Mouse (Mus musculus) CH12.LX (cell line): ENCODE data around the gene Lrmda. TPM values are rescaled to one million over a fixed set of nuclear protein-coding genes. Genes with fewer than 3 reads are reported as not detected.

Experiments
- DNase-seq: peaks from one replicate; pipeline ENCODE4 v3.0.0-alpha.2; 2013; ENCODE audit errors: extremely low read depth
- H3K27ac ChIP-seq: 2 replicates; pipeline ENCODE4 v1.5.1; 2012; ENCODE audit warnings: low read depth, mild to moderate bottlenecking, control low read depth, moderate library complexity; ENCODE audit not compliant: insufficient read depth
- H3K27me3 ChIP-seq: replicated peaks from 2 replicates; pipeline ENCODE3; 2012; ENCODE audit warnings: inconsistent platforms
- H3K36me3 ChIP-seq, 2 experiments: replicated peaks in 1 of 2; 2 replicates each; pipeline versions ENCODE3 to v1.6.1; 2012; ENCODE audit warnings: inconsistent platforms in 1 of 2, low read length in 1 of 2, mild to moderate bottlenecking in 1 of 2, mixed read lengths in 1 of 2, moderate library complexity in 1 of 2; ENCODE audit not compliant: control insufficient read depth in 1 of 2, insufficient read depth in 1 of 2
- H3K4me1 ChIP-seq, 2 experiments: 2 replicates each; pipeline ENCODE4 v1.6.1; 2012; ENCODE audit warnings: inconsistent platforms in 1 of 2, moderate library complexity in 1 of 2; ENCODE audit not compliant: insufficient read depth in 2 of 2, control insufficient read depth in 1 of 2
- H3K4me2 ChIP-seq: 2 replicates; pipeline ENCODE4 v1.6.1; 2012; ENCODE audit warnings: low read depth, mild to moderate bottlenecking, control low read depth; ENCODE audit not compliant: poor library complexity, insufficient read depth, severe bottlenecking
- H3K4me3 ChIP-seq, 3 experiments: fragments of 150-350 bp in 1 of 3; sonication (generic) in 1 of 3; replicated peaks in 1 of 3; 2 replicates each; pipeline versions ENCODE3 to v1.5.1; 2011 to 2012; ENCODE audit warnings: low read depth in 2 of 3, low read length in 2 of 3, mild to moderate bottlenecking in 2 of 3, moderate library complexity in 2 of 3, control low read depth in 1 of 3, improper control_type of control experiment in 1 of 3, inconsistent platforms in 1 of 3, mixed read lengths in 1 of 3; ENCODE audit not compliant: poor library complexity in 1 of 3
- H3K79me2 ChIP-seq: replicated peaks from 2 replicates; pipeline ENCODE4 v1.6.1; 2012; ENCODE audit warnings: mild to moderate bottlenecking, moderate library complexity; ENCODE audit not compliant: control insufficient read depth, poor library complexity, insufficient read depth, severe bottlenecking; ENCODE audit errors: extremely low read depth
- H3K9ac ChIP-seq: 2 replicates; pipeline ENCODE4 v1.6.1; 2012; ENCODE audit warnings: low read depth, mild to moderate bottlenecking, control low read depth, moderate library complexity; ENCODE audit not compliant: insufficient read depth
- H3K9me3 ChIP-seq: replicated peaks from 2 replicates; pipeline ENCODE3; 2012; ENCODE audit warnings: low read length, inconsistent platforms, mixed read lengths
- BHLHE40 ChIP-seq: IDR thresholded peaks from 2 replicates; pipeline ENCODE4 v1.6.1; 2011; ENCODE audit warnings: mild to moderate bottlenecking, low read depth, low read length, improper control_type of control experiment
- CHD1 ChIP-seq: IDR thresholded peaks from 2 replicates; pipeline ENCODE4 v1.6.1; 2012; ENCODE audit warnings: low read depth, low read length, improper control_type of control experiment, inconsistent platforms
- CHD2 ChIP-seq: IDR thresholded peaks from 2 replicates; pipeline ENCODE4 v1.6.1; 2011; ENCODE audit warnings: low read length, improper control_type of control experiment
- E2F4 ChIP-seq: IDR thresholded peaks from 2 replicates; pipeline ENCODE4 v1.6.1; 2011; ENCODE audit warnings: low read depth, low read length, improper control_type of control experiment; ENCODE audit not compliant: insufficient replicate concordance
- ELF1 ChIP-seq: IDR thresholded peaks from 2 replicates; pipeline ENCODE4 v1.6.1; 2014; ENCODE audit warnings: low read depth, mild to moderate bottlenecking, inconsistent platforms, low read length, improper control_type of control experiment
- EP300 ChIP-seq: IDR thresholded peaks from 2 replicates; pipeline ENCODE4 v1.6.1; 2011; ENCODE audit warnings: low read length, improper control_type of control experiment
- ETS1 ChIP-seq: conservative IDR thresholded peaks from 2 replicates; pipeline ENCODE4 v1.6.1; 2012; ENCODE audit warnings: low read depth, mild to moderate bottlenecking, inconsistent platforms, low read length, improper control_type of control experiment, moderate library complexity
- GABPA ChIP-seq: IDR thresholded peaks from 2 replicates; pipeline ENCODE4 v1.6.1; 2012; ENCODE audit warnings: low read depth, low read length, improper control_type of control experiment, inconsistent platforms; ENCODE audit not compliant: insufficient replicate concordance
- HCFC1 ChIP-seq: IDR thresholded peaks from 2 replicates; pipeline ENCODE4 v1.6.1; 2012; ENCODE audit warnings: low read depth, mild to moderate bottlenecking, inconsistent platforms, low read length, improper control_type of control experiment
- IRF4 ChIP-seq: IDR thresholded peaks from 2 replicates; pipeline ENCODE4 v1.6.1; 2014; ENCODE audit warnings: low read depth, mild to moderate bottlenecking, inconsistent platforms, low read length, improper control_type of control experiment
- JUN ChIP-seq: IDR thresholded peaks from 2 replicates; pipeline ENCODE4 v1.6.1; 2011; ENCODE audit warnings: low read depth, mild to moderate bottlenecking, low read length, improper control_type of control experiment, moderate library complexity; ENCODE audit not compliant: insufficient read depth
- MAFK ChIP-seq: IDR thresholded peaks from 2 replicates; pipeline ENCODE4 v1.6.1; 2011; ENCODE audit warnings: low read length, improper control_type of control experiment; ENCODE audit not compliant: insufficient replicate concordance
- MEF2A ChIP-seq: IDR thresholded peaks from 2 replicates; pipeline ENCODE4 v1.6.1; 2014; ENCODE audit warnings: low read depth, mild to moderate bottlenecking, inconsistent platforms, low read length, improper control_type of control experiment, borderline replicate concordance
- MYC ChIP-seq: IDR thresholded peaks from 2 replicates; pipeline ENCODE4 v1.6.1; 2011; ENCODE audit warnings: low read depth, mild to moderate bottlenecking, improper control_type of control experiment, low read length
- NELFE ChIP-seq: IDR thresholded peaks from 2 replicates; pipeline ENCODE4 v1.6.1; 2011; ENCODE audit warnings: low read depth, low read length, improper control_type of control experiment
- PAX5 ChIP-seq: IDR thresholded peaks from 2 replicates; pipeline ENCODE4 v1.6.1; 2012; ENCODE audit warnings: low read length, inconsistent platforms, mixed read lengths
- POLR2AphosphoS2 ChIP-seq: IDR thresholded peaks from 2 replicates; pipeline ENCODE4 v1.6.1; 2011; ENCODE audit warnings: low read depth, low read length, improper control_type of control experiment
- RAD21 ChIP-seq: IDR thresholded peaks from 2 replicates; pipeline ENCODE4 v1.6.1; 2011; ENCODE audit warnings: low read depth, mild to moderate bottlenecking, low read length, improper control_type of control experiment, moderate library complexity
- RCOR1 ChIP-seq: conservative IDR thresholded peaks from 2 replicates; pipeline ENCODE4 v1.6.1; 2012; ENCODE audit warnings: low read depth, mild to moderate bottlenecking, inconsistent platforms, low read length, improper control_type of control experiment
- SIN3A ChIP-seq: IDR thresholded peaks from 2 replicates; pipeline ENCODE4 v1.6.1; 2012; ENCODE audit warnings: low read length, improper control_type of control experiment, inconsistent platforms
- TCF12 ChIP-seq: IDR thresholded peaks from 2 replicates; pipeline ENCODE4 v1.6.1; 2014; ENCODE audit warnings: low read depth, mild to moderate bottlenecking, inconsistent platforms, low read length, improper control_type of control experiment
- UBTF ChIP-seq: IDR thresholded peaks from 2 replicates; pipeline ENCODE4 v1.6.1; 2012; ENCODE audit warnings: low read depth, mild to moderate bottlenecking, inconsistent platforms, low read length, improper control_type of control experiment, moderate library complexity
- USF1 ChIP-seq: IDR thresholded peaks from 2 replicates; pipeline ENCODE4 v1.6.1; 2014; ENCODE audit warnings: low read depth, mild to moderate bottlenecking, inconsistent platforms, low read length, improper control_type of control experiment
- ZKSCAN1 ChIP-seq: IDR thresholded peaks from 2 replicates; pipeline ENCODE4 v1.6.1; 2012; ENCODE audit warnings: low read depth, inconsistent platforms, low read length, improper control_type of control experiment, borderline replicate concordance
- ZMIZ1 ChIP-seq: IDR thresholded peaks from 2 replicates; pipeline ENCODE4 v1.6.1; 2012; ENCODE audit warnings: low read depth, mild to moderate bottlenecking, inconsistent platforms, low read length, improper control_type of control experiment
- ZNF384 ChIP-seq: IDR thresholded peaks from 2 replicates; pipeline ENCODE4 v1.6.1; 2012; ENCODE audit warnings: low read depth, low read length, improper control_type of control experiment, inconsistent platforms
- dilution Hi-C: fragments of 300-500 bp; cut with MboI; formaldehyde crosslinking; loops from 2 replicates; pipeline ENCODE4 v1.14.3; 2020; ENCODE audit warnings: low sequenced_read_pairs; ENCODE audit not compliant: extremely low pct_unique_long_range_greater_than_20kb, extremely low pct_ligation_motif_present
- in situ Hi-C: fragments of 300-500 bp; cut with MboI; formaldehyde crosslinking; loops from 3 replicates; pipeline ENCODE4 v1.14.3; 2019; ENCODE audit warnings: low sequenced_read_pairs, low pct_ligation_motif_present, low pct_unique_long_range_greater_than_20kb, mixed read lengths
- polyA plus RNA-seq: library from polyadenylated mRNA; unstranded; fragments of >175 nt; gene quantifications from 2 replicates; pipeline ENCODE4 v1.2.1, GENCODE M21; 2012; ENCODE audit warnings: low read depth; ENCODE audit not compliant: insufficient read length
- total RNA-seq, 2 experiments: library from RNA; depleted of rRNA; stranded (reverse); fragments of 300-350 nt in 1 of 2; fragments of >200 nt in 1 of 2; gene quantifications; 2 replicates each; pipeline ENCODE4 v1.2.3; 2012 to 2014

The Lrmda gene
- total and polyA plus RNA-seq, 3 experiments, result 0.89 to 3.7 (median 1.9) TPM

GRCm38 (mm10) chr14:22146508-22147044, 127.1 kb downstream of the Lrmda start:
- TF ChIP-seq UBTF, result no peak
- TF ChIP-seq ELF1, result no peak
- no peak for TF ChIP-seq EP300
- no peak for TF ChIP-seq SIN3A
- no peak for TF ChIP-seq CHD1
- no peak for TF ChIP-seq HCFC1
- TF ChIP-seq ZKSCAN1, result no peak
- TF ChIP-seq RCOR1, result no peak
- no peak for TF ChIP-seq USF1
- no peak for TF ChIP-seq NELFE
- no peak for TF ChIP-seq JUN
- TF ChIP-seq GABPA, result no peak
- no peak for TF ChIP-seq CHD2
- no peak for TF ChIP-seq MEF2A
- TF ChIP-seq ZNF384, result no peak
- TF ChIP-seq RAD21, result no peak
- TF ChIP-seq ZMIZ1, result no peak
- no peak for TF ChIP-seq E2F4
- Histone ChIP-seq H3K9me3 (no peaks in the 10 kb centered on the region), H3K27ac (no peak overlapping the region), H3K9ac (no peak overlapping the region), H3K27me3 (no peaks in the 10 kb centered on the region), H3K4me2 (no peak overlapping the region), H3K79me2 (no peaks in the 10 kb centered on the region), H3K36me3 (no peaks in the 10 kb centered on the region), H3K4me1 (peaks cover 0 to 5% of the 10 kb centered on the region in 2 experiments; a peak in 2 of 4 replicates), H3K4me3 (no peak overlapping the region)
- no peak for DNase-seq
- dilution Hi-C loops (no loop called here), in situ Hi-C loops (no loop called here)

DNA sequence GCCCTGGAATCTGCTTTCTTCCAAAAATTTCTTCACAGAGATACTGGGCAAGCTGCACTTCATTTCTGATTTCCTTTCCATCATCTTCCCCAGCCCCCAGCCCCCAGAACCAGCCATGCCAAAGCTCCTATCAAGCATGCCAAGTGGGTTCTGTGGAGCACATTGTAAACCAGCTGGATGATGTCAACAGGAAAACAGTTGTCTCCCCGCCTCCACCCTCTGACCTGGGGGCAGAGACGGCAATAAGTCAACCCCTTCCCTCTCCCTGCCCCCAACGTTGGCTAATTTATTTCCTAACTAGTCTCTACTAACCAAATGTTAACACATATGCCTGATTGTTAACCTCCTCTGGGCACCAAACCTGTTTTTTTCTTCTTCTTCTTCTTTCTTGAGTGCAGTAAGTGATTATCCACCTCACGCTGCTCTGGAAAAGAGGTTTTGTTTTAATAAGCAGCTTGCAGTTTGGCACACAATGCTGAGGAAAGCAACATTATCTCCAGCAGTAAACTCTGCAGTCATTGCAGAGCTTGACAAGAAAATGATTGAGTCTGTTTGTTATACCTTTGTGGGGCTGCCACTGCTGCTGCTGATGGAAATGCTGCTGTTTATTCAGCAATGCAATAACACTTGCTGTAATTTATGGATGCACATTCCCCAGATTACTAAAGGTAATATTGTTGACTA, 128.0 kb downstream of the Lrmda start:
- Histone ChIP-seq H3K27me3 (no peaks in the 10 kb centered on the region), H3K9me3 (no peaks in the 10 kb centered on the region), H3K4me2 (no peak overlapping the region), H3K36me3 (no peaks in the 10 kb centered on the region), H3K4me1 (peaks cover 0 to 9% of the 10 kb centered on the region in 2 experiments; a peak in 2 of 4 replicates), H3K79me2 (no peaks in the 10 kb centered on the region), H3K9ac (no peak overlapping the region)
- in situ Hi-C loops (no loop called here), dilution Hi-C loops (no loop called here)
- DNase-seq, result no peak
- TF ChIP-seq IRF4 (no peak), PAX5 (no peak), POLR2AphosphoS2 (no peak), TCF12 (no peak), UBTF (no peak), ELF1 (no peak), MYC (no peak), CHD1 (no peak), MAFK (no peak), ETS1 (no peak), CHD2 (no peak), MEF2A (no peak), E2F4 (no peak), BHLHE40 (no peak)
- TF ChIP-seq, all 38 proteins: peak for 0
- Histone ChIP-seq H3K27ac (no peak overlapping the region), H3K4me3 (no peak overlapping the region)
